21 mouse cellular contexts compared by ENCODE assay signal in the genomic region with DNA sequence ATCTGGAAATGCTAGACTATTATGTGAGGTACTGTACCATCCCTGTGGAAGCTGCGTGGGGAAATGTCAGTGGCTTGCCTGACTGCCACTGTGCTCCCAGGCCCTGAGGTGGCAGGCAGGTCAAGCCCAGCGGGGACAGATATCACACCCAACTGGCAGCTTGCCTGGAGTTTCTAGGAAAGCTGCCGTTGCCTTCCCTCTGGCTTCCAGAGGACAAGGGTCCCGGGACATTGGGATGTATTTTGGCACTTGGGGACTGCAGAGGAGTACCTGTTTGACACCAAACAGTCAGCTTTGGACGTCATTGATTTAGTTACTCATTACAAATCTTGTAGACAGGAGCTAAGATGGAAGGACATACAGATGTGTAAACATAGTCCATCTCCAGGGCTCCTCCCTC. TPM values are rescaled to one million over a fixed set of nuclear protein-coding genes. Genes with fewer than 3 reads are reported as not detected.
A peak's percentile ranks its signal among the peaks of the same experiment; 100 is the strongest.
DNase-seq lines count a peak whose midpoint lies in the region; ATAC-seq lines count a peak whose summit lies in the region.
"Had no signal": no experiment of that assay in that cellular context is flagged by ENCODE, and none has a peak within 500 bp of the region (broad histone marks: within the 10 kb centered on the region; RNA-seq: fewer than 3 reads in every experiment).

No protein-coding gene starts in this region.

- H3K9me3 ChIP-seq in intestine, embryonic 15.5 days: no peaks in the 10 kb centered on the region

- no peak overlapping the region for H3K9ac ChIP-seq in intestine, embryonic 15.5 days
- H3K9ac ChIP-seq: forebrain, postnatal 0 days had no signal

- peak; percentile 36 for DNase-seq in adrenal gland, adult 2 months
- no peak for DNase-seq in adrenal gland, adult 18-20 months (ENCODE audit: low spot score in 2 of 2)
- DNase-seq in kidney, postnatal 10 days: peak; percentile 46
- DNase-seq in kidney, adult 11 months: no peak
- peak; percentile 45 for DNase-seq in adipocyte (ENCODE audit: low spot score)
- DNase-seq in natural killer cell, adult 2 months (ENCODE audit: low spot score in 2 of 2): no peak
- no peak for DNase-seq in left cerebral cortex, adult 18-20 months (ENCODE audit: low spot score in 2 of 2)
- DNase-seq: cerebellum, adult 18-20 months; forebrain, postnatal 0 days; gastrocnemius, postnatal 10 days; left cerebral cortex, postnatal 4 days; right cerebral cortex, adult 18-20 months; thymus, postnatal 4 days had no signal

- H3K27me3 ChIP-seq in intestine, embryonic 15.5 days (replicated peaks): no peaks in the 10 kb centered on the region

- no peak overlapping the region for H3K4me3 ChIP-seq in intestine, embryonic 15.5 days (replicated peaks)

- no peak overlapping the region for H3K4me2 ChIP-seq in intestine, embryonic 15.5 days (replicated peaks)

- WGBS in intestine, embryonic 15.5 days: 38% methylated on average over 5 of the region's 5 CpGs

- peaks cover 9% of the 10 kb centered on the region for H3K4me1 ChIP-seq in intestine, embryonic 15.5 days (replicated peaks)

- H3K36me3 ChIP-seq in intestine, embryonic 15.5 days: no peaks in the 10 kb centered on the region

- H3K27ac ChIP-seq in intestine, embryonic 15.5 days: 0 out of 2 replicates have a peak overlapping the region, but pooled peaks have one; percentile 14

- no peak for ATAC-seq in intestine, embryonic 15.5 days
- ATAC-seq: forebrain, postnatal 0 days; lung, postnatal 0 days had no signal

RNA-seq across cellular contexts. Expression of gene Gm9964, which starts 15.3 kb away (rescaled TPM):
- not detected for total RNA-seq in adrenal gland, adult 2 months (2021)
- polyA plus RNA-seq in adrenal gland, adult 2 months (2012; rRNA removed): not detected in 2 replicates
- not detected for total RNA-seq in adrenal gland, adult 18-20 months (2021)
- polyA plus RNA-seq in intestine, embryonic 15.5 days (2015; fragmentation: Nextera tagmentation; extraction: Ambion mirVana): not detected in 2 replicates
- under 1 TPM in 1 of 2 experiments, not detected in 1; 0.49 TPM for total RNA-seq in left cerebral cortex, adult 18-20 months (2021)
- total RNA-seq: forebrain, postnatal 0 days; gastrocnemius, postnatal 10 days; neutrophil, adult 5-6 weeks had no signal
- polyA plus RNA-seq: brain, embryonic 14.5 days; embryonic facial prominence, embryonic 11.5 days; forebrain, postnatal 0 days; heart, embryonic 16.5 days; lung, postnatal 0 days; spleen, adult 2 months; stomach, embryonic 16.5 days had no signal

RNA-seq across cellular contexts. Expression of gene Wsb1, which starts 26.9 kb away (rescaled TPM):
- 10 to 100 TPM; 29.4 to 37.0 TPM for total RNA-seq in adrenal gland, adult 2 months (2021)
- polyA plus RNA-seq in adrenal gland, adult 2 months (2012; rRNA removed): 59.1 and 61.2 TPM in 2 replicates
- 10 to 100 TPM; 34.5 to 46.1 TPM for total RNA-seq in adrenal gland, adult 18-20 months (2021)
- polyA plus RNA-seq in intestine, embryonic 15.5 days (2015; fragmentation: Nextera tagmentation; extraction: Ambion mirVana): 166 and 207 TPM in 2 replicates
- 10 to 100 TPM; 81.2 to 81.9 TPM for total RNA-seq in left cerebral cortex, adult 18-20 months (2021)

RNA-seq across cellular contexts. Expression of gene Nf1, which starts 58.1 kb away (rescaled TPM):
- total RNA-seq in adrenal gland, adult 2 months (2021): 10 to 100 TPM; 49.2 to 62.9 TPM
- 9.7 and 12.9 TPM in 2 replicates for polyA plus RNA-seq in adrenal gland, adult 2 months (2012; rRNA removed)
- total RNA-seq in adrenal gland, adult 18-20 months (2021): 10 to 100 TPM; 53.5 to 60.6 TPM
- polyA plus RNA-seq in intestine, embryonic 15.5 days (2015; fragmentation: Nextera tagmentation; extraction: Ambion mirVana): 4.7 and 5.2 TPM in 2 replicates
- total RNA-seq in left cerebral cortex, adult 18-20 months (2021): 100 to 1,000 TPM; 121 to 123 TPM

Comparison
In these comparisons a context has a peak if more than half of its experiments do, and no peak if none do; other contexts are left out.
1. DNase-seq: peak in adrenal gland, adult 2 months (single experiment), kidney, postnatal 10 days (single experiment) and adipocyte (single experiment); none in adrenal gland, adult 18-20 months (0 of 2), kidney, adult 11 months (single experiment), natural killer cell, adult 2 months (0 of 2) and left cerebral cortex, adult 18-20 months (0 of 2).